Comparison of ENCODE assay signal across 12 mouse cellular contexts in genomic region chr10:19362861-19363260, GRCm38 (mm10). TPM values are rescaled to one million over a fixed set of nuclear protein-coding genes. Genes with fewer than 3 reads are reported as not detected.
DNase-seq lines count a peak whose midpoint lies in the region; ATAC-seq lines count a peak whose summit lies in the region.
"Had no signal": no experiment of that assay in that cellular context is flagged by ENCODE, and none has a peak within 500 bp of the region (broad histone marks: within the 10 kb centered on the region; RNA-seq: fewer than 3 reads in every experiment).

No protein-coding gene starts in this region.

- no peak overlapping the region for H3K9ac ChIP-seq in heart, embryonic 16.5 days (ENCODE audit: low read length)
- no peak overlapping the region for H3K9ac ChIP-seq in embryonic facial prominence, embryonic 11.5 days (replicated peaks; ENCODE audit: low read length)
- no peak overlapping the region; the same call in 1 of the 2 replicates for H3K9ac ChIP-seq in hindbrain, embryonic 12.5 days
- H3K9ac ChIP-seq in midbrain, embryonic 13.5 days (replicated peaks): no peak overlapping the region

- no peak overlapping the region for H3K27ac ChIP-seq in heart, embryonic 16.5 days (ENCODE audit: low read length)
- no peak overlapping the region for H3K27ac ChIP-seq in embryonic facial prominence, embryonic 11.5 days (replicated peaks; ENCODE audit: low read depth, low read length)
- H3K27ac ChIP-seq in hindbrain, embryonic 12.5 days: no peak overlapping the region
- H3K27ac ChIP-seq in midbrain, embryonic 13.5 days: no peak overlapping the region

- intact Hi-C loops in heart, postnatal 36 days (cut with DNase I): no loop called here

- peak overlapping the region; percentile 50 for H3K4me2 ChIP-seq in heart, embryonic 16.5 days (ENCODE audit: low read depth, low read length)
- H3K4me2 ChIP-seq in embryonic facial prominence, embryonic 11.5 days (ENCODE audit: low read depth, low read length): no peak overlapping the region
- H3K4me2 ChIP-seq in hindbrain, embryonic 12.5 days (replicated peaks): peak overlapping the region; percentile 39
- H3K4me2 ChIP-seq in midbrain, embryonic 13.5 days (replicated peaks): peak overlapping the region; percentile 42

- WGBS in heart, embryonic 16.5 days: 4% methylated on average over 17 of the region's 17 CpGs
- under 1% methylated on average over 17 of the region's 17 CpGs for WGBS in embryonic facial prominence, embryonic 11.5 days
- WGBS in hindbrain, embryonic 12.5 days: 3% methylated on average over 17 of the region's 17 CpGs
- under 1% methylated on average over 17 of the region's 17 CpGs for WGBS in midbrain, embryonic 13.5 days

- no peaks in the 10 kb centered on the region for H3K9me3 ChIP-seq in heart, embryonic 16.5 days (replicated peaks; ENCODE audit: control insufficient read depth, low read length)
- no peaks in the 10 kb centered on the region for H3K9me3 ChIP-seq in embryonic facial prominence, embryonic 11.5 days (replicated peaks; ENCODE audit: control insufficient read depth, low read length)
- H3K9me3 ChIP-seq in hindbrain, embryonic 12.5 days (replicated peaks): no peaks in the 10 kb centered on the region
- no peaks in the 10 kb centered on the region for H3K9me3 ChIP-seq in midbrain, embryonic 13.5 days

- ATAC-seq in heart, embryonic 16.5 days (replicated peaks; ENCODE audit: extremely low read depth, insufficient read depth, low FRiP score): no peak
- ATAC-seq in embryonic facial prominence, embryonic 11.5 days (replicated peaks; ENCODE audit: insufficient number of reproducible peaks, low FRiP score, low TSS enrichment, low read depth): no peak
- ATAC-seq in hindbrain, embryonic 12.5 days (ENCODE audit: low FRiP score): no peak
- no peak for ATAC-seq in midbrain, embryonic 13.5 days

- peak overlapping the region; percentile 34 for H3K4me3 ChIP-seq in heart, embryonic 16.5 days (ENCODE audit: low read length)
- no peak overlapping the region for H3K4me3 ChIP-seq in embryonic facial prominence, embryonic 11.5 days (ENCODE audit: low read depth, low read length)
- 0 out of 2 replicates have a peak overlapping the region, but pooled peaks have one; percentile 13 for H3K4me3 ChIP-seq in hindbrain, embryonic 12.5 days
- H3K4me3 ChIP-seq in midbrain, embryonic 13.5 days (replicated peaks): peak overlapping the region; percentile 23

- H3K36me3 ChIP-seq in heart, embryonic 16.5 days (ENCODE audit: control insufficient read depth, insufficient read depth): no peaks in the 10 kb centered on the region
- no peaks in the 10 kb centered on the region for H3K36me3 ChIP-seq in embryonic facial prominence, embryonic 11.5 days (replicated peaks; ENCODE audit: control insufficient read depth, insufficient read depth, low read depth, low read length)
- H3K36me3 ChIP-seq in hindbrain, embryonic 12.5 days: no peaks in the 10 kb centered on the region
- H3K36me3 ChIP-seq in midbrain, embryonic 13.5 days: no peaks in the 10 kb centered on the region

- peaks cover 3% of the 10 kb centered on the region; the same call in 1 of the 2 replicates for H3K4me1 ChIP-seq in heart, embryonic 16.5 days (ENCODE audit: control insufficient read depth, insufficient read depth, low read length)
- no peaks in the 10 kb centered on the region; the same call in 1 of the 2 replicates for H3K4me1 ChIP-seq in embryonic facial prominence, embryonic 11.5 days (ENCODE audit: control insufficient read depth, insufficient read depth, low read length)
- peaks cover 10% of the 10 kb centered on the region; the same call in 1 of the 2 replicates for H3K4me1 ChIP-seq in hindbrain, embryonic 12.5 days
- peaks cover 14% of the 10 kb centered on the region for H3K4me1 ChIP-seq in midbrain, embryonic 13.5 days (replicated peaks)

- DNase-seq in heart, postnatal 36 days: no peak
- peak; percentile 17 for DNase-seq in embryonic facial prominence, embryonic 11.5 days (ENCODE audit: low spot score)
- DNase-seq in layer of hippocampus, adult 9-11 months: no peak
- no peak for DNase-seq in cerebellum, postnatal 4 days (ENCODE audit: low spot score in 2 of 2)
- DNase-seq in natural killer cell, adult 2 months (ENCODE audit: low spot score in 2 of 2): no peak
- DNase-seq: adrenal gland, adult 2 months had no signal

- peaks cover 54% of the 10 kb centered on the region for H3K27me3 ChIP-seq in heart, embryonic 16.5 days (ENCODE audit: control insufficient read depth, insufficient read depth, low read length)
- H3K27me3 ChIP-seq in embryonic facial prominence, embryonic 11.5 days (ENCODE audit: control insufficient read depth, insufficient read depth, low read length): peaks cover 42% of the 10 kb centered on the region
- H3K27me3 ChIP-seq in hindbrain, embryonic 12.5 days: peaks cover 92% of the 10 kb centered on the region
- peaks cover 91% of the 10 kb centered on the region for H3K27me3 ChIP-seq in midbrain, embryonic 13.5 days

RNA-seq across cellular contexts. Expression of gene Olig3, which starts 6.5 kb away (rescaled TPM):
- polyA plus RNA-seq in heart, embryonic 16.5 days (2015; fragmentation: Nextera tagmentation; extraction: Ambion mirVana): not detected in 2 replicates
- total RNA-seq in heart, postnatal 36 days (2021): not detected
- 1.4 and 2.0 TPM in 2 replicates for polyA plus RNA-seq in embryonic facial prominence, embryonic 11.5 days (2014; fragmentation: Nextera tagmentation; extraction: Ambion mirVana)
- 40.8 and 46.1 TPM in 2 replicates for polyA plus RNA-seq in hindbrain, embryonic 12.5 days (2016; fragmentation: Nextera tagmentation; extraction: Ambion mirVana)
- polyA plus RNA-seq in midbrain, embryonic 13.5 days (2015; fragmentation: Nextera tagmentation; extraction: Ambion mirVana): 9.3 and 25.7 TPM in 2 replicates
- total RNA-seq: adrenal gland, adult 2 months; common myeloid progenitor, adult 5-6 weeks; hematopoietic stem cell, adult 5-6 weeks had no signal
- polyA plus RNA-seq: adrenal gland, adult 2 months; liver, embryonic 16.5 days had no signal
